Mouse (Mus musculus): Measurements from ENCODE around the gene Cenpv. TPM values are rescaled to one million over a fixed set of nuclear protein-coding genes. Genes with fewer than 3 reads are reported as not detected.

Gene Cenpv
- polyA plus RNA-seq (2014; fragmentation: Illumina TruSeq; extraction: RNeasy Lipid Tissue Mini Kit (QIAGEN cat#74804); ENCODE audit: low read depth, low replicate concordance) = 18.1 TPM

GRCm38 (mm10) chr11:62539089-62539890, at the start of gene Cenpv:
Gene Cenpv, minus strand, starts transcription at chr11:62539261.

GRCm38 (mm10) chr11:62573959-62574702, 35.1 kb upstream of the Cenpv start, which contains the start of gene Trpv2:
Gene Trpv2, plus strand, starts transcription at chr11:62574486.

DNA sequence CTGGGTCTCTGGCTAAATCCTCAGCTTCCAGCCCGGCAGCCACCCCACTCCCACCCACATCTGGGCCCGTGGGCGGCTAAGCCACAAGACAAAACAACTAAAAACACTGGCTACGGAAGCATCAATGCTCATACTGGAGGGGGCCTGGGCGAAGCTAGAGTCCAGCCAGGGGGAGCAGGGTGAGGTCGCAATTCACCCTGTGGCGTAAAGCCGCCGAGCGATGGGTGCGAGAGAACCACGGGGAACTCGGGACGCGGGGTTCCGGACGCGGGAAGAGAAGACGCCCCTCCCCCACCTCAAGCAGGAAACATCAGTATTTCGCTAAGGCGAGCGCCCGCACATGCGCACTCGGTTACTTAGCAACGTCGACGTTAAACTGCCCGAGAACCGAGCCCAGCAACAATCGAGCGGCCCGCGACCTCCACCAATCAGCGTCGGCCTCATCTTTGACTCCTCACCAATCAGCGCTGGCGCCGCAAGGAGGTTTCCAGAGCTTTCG, 11.7 kb upstream of the Cenpv start, which contains the start of gene Ubb:
TSS of gene Ubb (plus strand) at position 445 of the 499 bp plus-strand sequence.

Other genes starting within 250 kb of the Cenpv start
- gene Pigl, start 80.8 kb downstream of the Cenpv start, polyA plus RNA-seq (2014; fragmentation: Illumina TruSeq; extraction: RNeasy Lipid Tissue Mini Kit (QIAGEN cat#74804); ENCODE audit: low read depth, low replicate concordance) = 2.2 TPM
- 59.1 TPM for gene Ncor1, start 80.7 kb downstream of the Cenpv start, polyA plus RNA-seq (2014; fragmentation: Illumina TruSeq; extraction: RNeasy Lipid Tissue Mini Kit (QIAGEN cat#74804); ENCODE audit: low read depth, low replicate concordance)
- gene Ubb, start 11.9 kb upstream of the Cenpv start, polyA plus RNA-seq (2014; fragmentation: Illumina TruSeq; extraction: RNeasy Lipid Tissue Mini Kit (QIAGEN cat#74804); ENCODE audit: low read depth, low replicate concordance) = 54.0 TPM
- gene Trpv2, start 35.2 kb upstream of the Cenpv start, polyA plus RNA-seq (2014; fragmentation: Illumina TruSeq; extraction: RNeasy Lipid Tissue Mini Kit (QIAGEN cat#74804); ENCODE audit: low read depth, low replicate concordance) = not detected
- gene Lrrc75a, start 109.3 kb upstream of the Cenpv start, polyA plus RNA-seq (2014; fragmentation: Illumina TruSeq; extraction: RNeasy Lipid Tissue Mini Kit (QIAGEN cat#74804); ENCODE audit: low read depth, low replicate concordance) = 0.45 TPM
- gene Mmgt2, start 109.4 kb upstream of the Cenpv start, polyA plus RNA-seq (2014; fragmentation: Illumina TruSeq; extraction: RNeasy Lipid Tissue Mini Kit (QIAGEN cat#74804); ENCODE audit: low read depth, low replicate concordance) = 2.1 TPM
- 0.37 TPM for gene Zfp287, start 192.6 kb upstream of the Cenpv start, polyA plus RNA-seq (2014; fragmentation: Illumina TruSeq; extraction: RNeasy Lipid Tissue Mini Kit (QIAGEN cat#74804); ENCODE audit: low read depth, low replicate concordance)
- gene Gm10428, start 213.8 kb upstream of the Cenpv start, polyA plus RNA-seq (2014; fragmentation: Illumina TruSeq; extraction: RNeasy Lipid Tissue Mini Kit (QIAGEN cat#74804); ENCODE audit: low read depth, low replicate concordance) = not detected

Measured in liver, adult 10 weeks (tissue).